8 mouse cellular contexts compared by ENCODE assay signal in the genomic region with DNA sequence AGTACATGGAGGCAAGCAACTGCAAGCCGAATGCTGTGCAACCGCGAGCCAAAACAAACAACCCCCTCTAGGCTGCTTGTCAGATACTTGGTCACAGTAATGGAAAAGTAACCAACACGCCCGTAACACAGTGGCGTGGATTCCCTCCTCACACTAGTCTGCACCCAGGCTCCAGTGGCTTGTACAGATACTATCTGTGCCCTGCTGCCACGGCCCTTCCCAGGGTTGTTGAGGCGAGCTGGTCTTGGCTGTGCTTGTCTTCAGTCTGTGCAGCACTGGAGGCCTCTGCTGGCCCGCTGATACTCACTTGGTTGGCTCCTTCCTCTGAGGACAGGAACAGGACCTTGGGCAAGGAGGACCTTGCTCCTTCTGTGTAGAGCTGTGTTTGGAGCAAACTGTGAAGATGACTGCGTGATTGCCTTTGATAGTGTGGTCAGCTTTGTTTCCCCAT. TPM values are rescaled to one million over a fixed set of nuclear protein-coding genes. Genes with fewer than 3 reads are reported as not detected.
DNase-seq lines count a peak whose midpoint lies in the region; ATAC-seq lines count a peak whose summit lies in the region.

No protein-coding gene starts in this region.

- H3K4me3 ChIP-seq in embryonic facial prominence, embryonic 15.5 days (replicated peaks), result no peak overlapping the region
- H3K4me3 ChIP-seq in intestine, embryonic 15.5 days (replicated peaks), result no peak overlapping the region

- intact Hi-C loops in left cerebral cortex, postnatal 36 days (cut with DNase I), result no loop called here

- H3K36me3 ChIP-seq in embryonic facial prominence, embryonic 15.5 days, result no peaks in the 10 kb centered on the region
- H3K36me3 ChIP-seq in intestine, embryonic 15.5 days, result no peaks in the 10 kb centered on the region

- H3K9ac ChIP-seq in embryonic facial prominence, embryonic 15.5 days, result no peak overlapping the region
- H3K9ac ChIP-seq in intestine, embryonic 15.5 days, result no peak overlapping the region

- peak; percentile 51 for DNase-seq in testis, postnatal 10 days (ENCODE audit: low spot score)
- no peak for DNase-seq in testis, postnatal 14 days (ENCODE audit: low spot score)
- DNase-seq in left cerebral cortex, postnatal 36 days (ENCODE audit: low spot score in 2 of 2), result no peak
- DNase-seq in retina, embryonic 14.5 days (ENCODE audit: low spot score), result no peak
- no peak for DNase-seq in layer of hippocampus, adult 8-10 months (ENCODE audit: low spot score in 2 of 2)

- H3K27ac ChIP-seq in embryonic facial prominence, embryonic 15.5 days (replicated peaks), result no peak overlapping the region; the same call in 1 of the 2 replicates
- no peak overlapping the region for H3K27ac ChIP-seq in intestine, embryonic 15.5 days

- no peak overlapping the region for H3K4me2 ChIP-seq in embryonic facial prominence, embryonic 15.5 days (replicated peaks)
- H3K4me2 ChIP-seq in intestine, embryonic 15.5 days (replicated peaks), result no peak overlapping the region

- peak; percentile 29; the same call in 1 of the 2 replicates for ATAC-seq in embryonic facial prominence, embryonic 15.5 days (ENCODE audit: insufficient number of reproducible peaks, low FRiP score, low TSS enrichment, low read depth)
- ATAC-seq in intestine, embryonic 15.5 days, result peak; percentile 55
- peak; percentile 75 for ATAC-seq in megakaryocyte progenitor cell, adult 5-6 weeks (replicated peaks; ENCODE audit: poor library complexity)

- no peaks in the 10 kb centered on the region for H3K27me3 ChIP-seq in embryonic facial prominence, embryonic 15.5 days
- no peaks in the 10 kb centered on the region for H3K27me3 ChIP-seq in intestine, embryonic 15.5 days (replicated peaks)

- 71% methylated on average over 10 of the region's 10 CpGs for WGBS in embryonic facial prominence, embryonic 15.5 days
- 79% methylated on average over 10 of the region's 10 CpGs for WGBS in intestine, embryonic 15.5 days

- H3K4me1 ChIP-seq in embryonic facial prominence, embryonic 15.5 days, result peaks cover 39% of the 10 kb centered on the region
- peaks cover 33% of the 10 kb centered on the region for H3K4me1 ChIP-seq in intestine, embryonic 15.5 days (replicated peaks)

- H3K9me3 ChIP-seq in embryonic facial prominence, embryonic 15.5 days (replicated peaks), result no peaks in the 10 kb centered on the region
- no peaks in the 10 kb centered on the region for H3K9me3 ChIP-seq in intestine, embryonic 15.5 days

RNA-seq across cellular contexts. Expression of a gene that starts 52.9 kb away (rescaled TPM):
- polyA plus RNA-seq in embryonic facial prominence, embryonic 15.5 days (2015; fragmentation: Nextera tagmentation; extraction: Ambion mirVana), result 30.5 and 31.5 TPM in 2 replicates
- 33.1 and 35.5 TPM in 2 replicates for polyA plus RNA-seq in intestine, embryonic 15.5 days (2015; fragmentation: Nextera tagmentation; extraction: Ambion mirVana)
- total RNA-seq in megakaryocyte progenitor cell, adult 5-6 weeks (2015), result 8.5 and 9.9 TPM in 2 replicates
- 4.9 and 11.2 TPM in 2 replicates for total RNA-seq in megakaryocyte progenitor cell, adult 5-6 weeks (2017)
- total RNA-seq in left cerebral cortex, postnatal 36 days (2021), result 10 to 100 TPM; 56.5 to 60.1 TPM
- 10 to 100 TPM; 38.2 to 46.4 (median 39.6) TPM for total RNA-seq in layer of hippocampus, adult 8-10 months (2022)
